Mouse (Mus musculus): Measurements from ENCODE around the gene Adamtsl2. TPM values are rescaled to one million over a fixed set of nuclear protein-coding genes. Genes with fewer than 3 reads are reported as not detected.

Adamtsl2 gene
- 10.6 and 10.8 TPM in 2 replicates for polyA plus RNA-seq (2015; fragmentation: Nextera tagmentation; extraction: Ambion mirVana)

DNA sequence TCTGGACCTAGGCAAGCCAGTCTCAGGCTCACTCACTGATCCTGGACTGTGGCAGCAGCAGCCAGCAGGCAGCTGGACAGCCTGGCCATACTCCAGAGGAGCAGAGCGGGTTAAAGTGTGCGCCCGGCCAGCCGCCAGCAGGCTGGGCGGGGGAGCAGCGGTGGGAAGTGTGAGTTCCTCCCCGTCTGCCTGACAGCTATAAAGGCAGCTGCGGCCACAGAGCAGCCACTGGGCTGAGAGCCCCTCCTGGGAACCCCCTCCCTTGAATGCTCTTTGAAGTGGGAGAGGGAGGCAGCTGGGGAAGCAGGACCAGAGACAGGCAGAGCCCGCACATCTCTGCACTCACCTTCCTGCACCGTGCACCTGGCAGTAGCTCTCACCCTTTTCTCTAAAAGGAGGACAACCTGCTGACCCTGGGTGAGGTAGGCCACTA is at the start of gene Adamtsl2:
Adamtsl2 (plus strand) TSS at position 228 of the 433 bp plus-strand sequence.
- no peaks in the 10 kb centered on the region for H3K36me3 ChIP-seq (ENCODE audit: control insufficient read depth, insufficient read depth, low read length)
- ATAC-seq = peak; percentile 84
- 2% methylated on average over 10 of the region's 10 CpGs for WGBS
- peak within 1 kb of the TSS; percentile 43 for H3K9ac ChIP-seq (ENCODE audit: low read depth, low read length)
- H3K27ac ChIP-seq (ENCODE audit: low read length) = peak within 1 kb of the TSS; percentile 31; the same call in 1 of the 2 replicates
- H3K9me3 ChIP-seq (replicated peaks; ENCODE audit: control insufficient read depth, low read length, poor library complexity, severe bottlenecking) = no peaks in the 10 kb centered on the region
- no peaks in the 10 kb centered on the region for H3K27me3 ChIP-seq (ENCODE audit: control insufficient read depth, insufficient read depth, low read depth, low read length)
- H3K4me3 ChIP-seq (ENCODE audit: low read depth, low read length) = no peak within 1 kb of the TSS
- peaks cover 14% of the 10 kb centered on the region for H3K4me1 ChIP-seq (ENCODE audit: control insufficient read depth, insufficient read depth, low read length)
- H3K4me2 ChIP-seq (ENCODE audit: low read length) = peak within 1 kb of the TSS; percentile 16

DNA sequence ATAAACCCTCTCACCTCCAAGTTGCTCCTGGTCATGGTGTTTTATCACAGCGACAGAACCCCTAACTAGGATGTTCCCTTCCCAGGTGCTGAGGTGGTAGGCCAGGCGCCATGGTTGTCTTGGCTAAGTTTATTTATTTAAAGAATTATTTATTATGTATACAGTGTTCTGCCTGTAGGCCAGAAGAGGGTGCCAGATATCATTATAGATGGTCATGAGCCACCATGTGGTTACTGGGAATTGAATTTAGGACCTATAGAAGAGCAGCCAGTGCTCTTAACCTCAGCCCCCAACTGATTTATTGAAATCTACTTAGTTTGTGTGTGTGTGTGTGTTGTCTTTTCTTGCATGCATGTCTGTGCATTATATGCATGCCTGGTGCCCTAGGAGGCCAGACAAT is 46.8 kb upstream of the Adamtsl2 start:
- WGBS = 84% methylated on average over 2 of the region's 2 CpGs
- Histone ChIP-seq H3K27me3 (ENCODE audit: control insufficient read depth, insufficient read depth, low read depth, low read length) (no peaks in the 10 kb centered on the region; the same call in 1 of the 2 replicates), H3K27ac (ENCODE audit: low read length) (no peak overlapping the region), H3K4me2 (ENCODE audit: low read length) (no peak overlapping the region), H3K9me3 (replicated peaks; ENCODE audit: control insufficient read depth, low read length, poor library complexity, severe bottlenecking) (no peaks in the 10 kb centered on the region), H3K9ac (ENCODE audit: low read depth, low read length) (no peak overlapping the region), H3K4me3 (ENCODE audit: low read depth, low read length) (no peak overlapping the region), H3K4me1 (ENCODE audit: control insufficient read depth, insufficient read depth, low read length) (peaks cover 5% of the 10 kb centered on the region), H3K36me3 (ENCODE audit: control insufficient read depth, insufficient read depth, low read length) (no peaks in the 10 kb centered on the region)
- no peak for ATAC-seq

DNA sequence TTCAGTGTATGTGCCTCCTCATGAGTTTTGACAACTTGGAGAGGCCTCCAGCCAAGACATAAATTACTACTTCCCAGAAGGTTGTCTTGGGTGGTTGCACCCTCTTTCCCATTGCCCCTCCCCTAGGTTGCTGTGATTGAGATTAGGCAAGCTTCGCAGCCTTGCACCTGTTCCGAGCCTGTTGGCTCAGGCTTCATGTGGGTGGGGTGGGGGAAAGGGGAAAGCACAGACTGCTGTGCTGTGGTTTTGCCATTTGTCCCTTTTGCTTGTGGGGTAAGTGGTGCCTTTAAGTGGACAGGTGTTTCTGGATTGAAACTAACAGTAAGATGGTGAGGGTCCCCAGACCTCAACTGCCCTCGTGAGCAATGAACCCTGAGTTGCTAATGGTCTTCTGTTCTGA is 43.2 kb upstream of the Adamtsl2 start:
- 79% methylated on average over 3 of the region's 3 CpGs for WGBS

DNA sequence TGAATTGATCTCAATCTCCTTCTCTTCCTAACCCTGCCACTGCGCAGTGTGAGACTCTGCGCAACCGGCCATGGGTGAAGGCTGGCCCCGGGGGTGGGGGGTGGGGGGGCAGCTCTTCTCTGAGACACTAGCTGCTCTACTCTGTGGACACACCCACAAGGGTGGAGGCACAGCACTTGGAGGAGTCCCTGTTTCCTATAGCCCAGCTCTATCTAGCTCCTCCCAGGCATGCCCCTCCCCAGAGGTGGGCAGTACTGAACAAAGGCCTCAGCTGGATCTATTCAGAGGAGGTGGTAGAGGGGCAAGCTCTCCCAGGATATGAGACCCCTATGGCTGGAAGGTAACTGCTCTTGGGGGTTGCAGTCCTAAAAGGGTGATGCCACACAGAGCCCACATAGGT is 42.2 kb upstream of the Adamtsl2 start:
- no peak for ATAC-seq
- Histone ChIP-seq H3K9me3 (replicated peaks; ENCODE audit: control insufficient read depth, low read length, poor library complexity, severe bottlenecking) (no peaks in the 10 kb centered on the region), H3K4me2 (ENCODE audit: low read length) (no peak overlapping the region), H3K27ac (ENCODE audit: low read length) (no peak overlapping the region), H3K4me1 (ENCODE audit: control insufficient read depth, insufficient read depth, low read length) (no peaks in the 10 kb centered on the region), H3K4me3 (ENCODE audit: low read depth, low read length) (no peak overlapping the region), H3K36me3 (ENCODE audit: control insufficient read depth, insufficient read depth, low read length) (no peaks in the 10 kb centered on the region), H3K27me3 (ENCODE audit: control insufficient read depth, insufficient read depth, low read depth, low read length) (no peaks in the 10 kb centered on the region), H3K9ac (ENCODE audit: low read depth, low read length) (no peak overlapping the region)
- WGBS = 68% methylated on average over 4 of the region's 4 CpGs

More for the DNA sequence above, 43.2 kb upstream of the Adamtsl2 start:
- no peak overlapping the region for H3K4me3 ChIP-seq (ENCODE audit: low read depth, low read length)
- H3K4me1 ChIP-seq (ENCODE audit: control insufficient read depth, insufficient read depth, low read length) = no peaks in the 10 kb centered on the region
- no peak overlapping the region for H3K27ac ChIP-seq (ENCODE audit: low read length)
- no peak overlapping the region for H3K9ac ChIP-seq (ENCODE audit: low read depth, low read length)
- no peaks in the 10 kb centered on the region for H3K27me3 ChIP-seq (ENCODE audit: control insufficient read depth, insufficient read depth, low read depth, low read length)
- H3K9me3 ChIP-seq (replicated peaks; ENCODE audit: control insufficient read depth, low read length, poor library complexity, severe bottlenecking) = no peaks in the 10 kb centered on the region
- H3K4me2 ChIP-seq (ENCODE audit: low read length) = no peak overlapping the region
- H3K36me3 ChIP-seq (ENCODE audit: control insufficient read depth, insufficient read depth, low read length) = no peaks in the 10 kb centered on the region
- ATAC-seq = no peak

DNA sequence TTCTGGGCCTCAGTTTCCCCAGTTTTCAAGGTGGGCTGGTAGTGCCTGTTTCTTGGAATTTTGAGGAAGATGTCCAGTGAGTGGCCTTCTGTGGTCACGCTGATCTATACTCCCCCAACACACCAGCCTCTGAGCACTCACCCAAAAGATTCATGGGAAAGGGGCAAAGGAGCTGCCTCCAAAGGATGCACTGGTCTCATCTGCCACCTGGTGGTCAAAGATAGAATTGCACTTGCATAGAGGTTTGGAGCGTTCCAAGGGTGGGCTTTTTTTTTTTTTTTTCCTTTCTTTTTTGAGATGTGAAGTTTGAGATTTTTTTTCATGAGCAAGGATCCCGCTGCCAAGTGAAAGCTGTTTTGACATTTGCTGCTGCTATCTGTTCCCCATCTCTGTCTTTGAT is 40.6 kb upstream of the Adamtsl2 start:
- ATAC-seq = peak; percentile 38; the same call in 1 of the 2 replicates
- H3K36me3 ChIP-seq (ENCODE audit: control insufficient read depth, insufficient read depth, low read length) = no peaks in the 10 kb centered on the region
- no peak overlapping the region for H3K4me2 ChIP-seq (ENCODE audit: low read length)
- no peaks in the 10 kb centered on the region for H3K27me3 ChIP-seq (ENCODE audit: control insufficient read depth, insufficient read depth, low read depth, low read length)
- WGBS = 3% methylated on average over 3 of the region's 3 CpGs
- no peak overlapping the region for H3K9ac ChIP-seq (ENCODE audit: low read depth, low read length)
- no peak overlapping the region for H3K27ac ChIP-seq (ENCODE audit: low read length)
- no peak overlapping the region for H3K4me3 ChIP-seq (ENCODE audit: low read depth, low read length)
- H3K4me1 ChIP-seq (ENCODE audit: control insufficient read depth, insufficient read depth, low read length) = no peaks in the 10 kb centered on the region
- no peaks in the 10 kb centered on the region for H3K9me3 ChIP-seq (replicated peaks; ENCODE audit: control insufficient read depth, low read length, poor library complexity, severe bottlenecking)

DNA sequence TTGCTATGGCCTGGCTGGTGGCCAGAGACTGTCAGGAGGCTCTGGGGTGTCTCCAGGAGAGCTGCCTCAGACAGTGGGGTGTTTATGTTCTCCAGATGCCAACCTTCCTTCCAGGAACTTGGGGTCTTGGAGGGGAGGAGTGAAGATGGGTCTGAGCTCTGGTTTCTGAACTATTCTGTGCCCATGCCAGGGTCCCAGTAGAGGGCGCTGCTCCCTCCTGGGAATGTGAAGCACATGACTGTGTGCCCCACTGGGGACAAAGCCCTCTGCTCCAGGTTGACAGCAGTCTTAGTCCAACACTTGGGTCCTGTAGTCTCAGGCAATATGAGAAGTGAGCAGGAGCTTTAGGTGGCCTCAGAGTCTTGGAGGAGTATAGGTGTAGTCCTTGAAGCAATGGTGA is 39.9 kb upstream of the Adamtsl2 start:
- Histone ChIP-seq H3K36me3 (ENCODE audit: control insufficient read depth, insufficient read depth, low read length) (no peaks in the 10 kb centered on the region), H3K9me3 (replicated peaks; ENCODE audit: control insufficient read depth, low read length, poor library complexity, severe bottlenecking) (no peaks in the 10 kb centered on the region), H3K9ac (ENCODE audit: low read depth, low read length) (no peak overlapping the region), H3K27ac (ENCODE audit: low read length) (no peak overlapping the region), H3K27me3 (ENCODE audit: control insufficient read depth, insufficient read depth, low read depth, low read length) (no peaks in the 10 kb centered on the region), H3K4me1 (ENCODE audit: control insufficient read depth, insufficient read depth, low read length) (no peaks in the 10 kb centered on the region), H3K4me3 (ENCODE audit: low read depth, low read length) (no peak overlapping the region), H3K4me2 (ENCODE audit: low read length) (no peak overlapping the region)
- ATAC-seq = no peak
- WGBS = 0% methylated on average over 1 of the region's 1 CpGs

DNA sequence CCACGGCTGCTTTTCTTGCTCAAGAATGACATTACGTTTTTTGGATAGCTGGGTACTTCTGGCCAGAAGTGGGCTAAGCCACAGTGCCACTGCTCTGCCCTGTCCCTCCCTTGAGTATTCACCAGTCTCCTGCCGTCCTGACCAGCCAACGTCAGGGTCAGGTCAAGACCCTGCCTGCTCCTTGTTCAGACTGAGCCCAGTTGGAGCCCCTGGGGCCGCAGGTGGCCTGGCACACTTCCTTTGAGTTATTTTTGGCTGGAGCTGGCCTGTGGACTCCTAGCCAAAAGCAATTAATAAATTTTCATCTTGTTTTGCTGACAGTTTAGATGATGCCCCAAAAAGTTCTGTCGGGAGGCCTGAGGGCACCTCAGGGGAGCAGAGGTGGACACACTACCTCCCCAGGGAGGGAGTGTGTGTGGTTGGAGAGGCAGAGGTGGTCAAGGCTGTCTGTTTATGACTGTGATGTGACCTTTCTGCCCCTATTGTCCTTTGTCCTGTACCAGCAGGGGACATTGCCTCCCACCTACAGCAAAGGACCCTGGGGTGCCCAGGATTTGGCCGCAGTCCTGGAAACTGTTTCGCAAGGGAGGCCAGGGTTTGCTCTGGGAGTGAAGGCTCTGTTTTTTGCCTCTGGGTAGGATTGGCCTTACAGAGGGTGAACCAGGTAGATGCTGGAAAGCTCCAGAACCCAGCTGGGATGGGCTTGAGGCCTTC is 36.9 kb upstream of the Adamtsl2 start:
- no peak for ATAC-seq
- Histone ChIP-seq H3K9me3 (replicated peaks; ENCODE audit: control insufficient read depth, low read length, poor library complexity, severe bottlenecking) (no peaks in the 10 kb centered on the region), H3K4me1 (ENCODE audit: control insufficient read depth, insufficient read depth, low read length) (no peaks in the 10 kb centered on the region), H3K4me2 (ENCODE audit: low read length) (no peak overlapping the region), H3K4me3 (ENCODE audit: low read depth, low read length) (no peak overlapping the region), H3K36me3 (ENCODE audit: control insufficient read depth, insufficient read depth, low read length) (no peaks in the 10 kb centered on the region), H3K27me3 (ENCODE audit: control insufficient read depth, insufficient read depth, low read depth, low read length) (no peaks in the 10 kb centered on the region; the same call in 1 of the 2 replicates), H3K9ac (ENCODE audit: low read depth, low read length) (no peak overlapping the region), H3K27ac (ENCODE audit: low read length) (no peak overlapping the region)
- 65% methylated on average over 8 of the region's 8 CpGs for WGBS

DNA sequence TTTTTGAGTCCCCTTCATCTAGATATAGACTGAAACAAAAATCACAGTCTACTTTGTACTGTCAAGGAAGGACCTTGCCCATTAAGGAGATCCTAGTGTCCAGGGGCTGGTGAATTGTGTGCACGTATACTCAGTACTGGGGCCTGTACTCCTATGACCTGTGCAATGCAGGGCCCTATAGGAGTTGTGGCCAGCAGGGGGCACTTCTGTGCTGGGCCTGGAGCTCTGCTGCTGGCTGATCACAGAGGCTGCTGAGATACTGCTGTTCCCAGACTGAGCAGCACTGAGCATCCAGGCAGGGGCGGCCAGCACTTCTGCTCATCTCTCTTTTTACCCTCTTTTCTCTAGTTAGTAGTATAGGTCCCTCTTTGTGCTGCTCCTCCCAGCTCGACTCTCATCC is 35.7 kb upstream of the Adamtsl2 start:
- Histone ChIP-seq H3K36me3 (ENCODE audit: control insufficient read depth, insufficient read depth, low read length) (no peaks in the 10 kb centered on the region), H3K27me3 (ENCODE audit: control insufficient read depth, insufficient read depth, low read depth, low read length) (no peaks in the 10 kb centered on the region; the same call in 1 of the 2 replicates), H3K4me3 (ENCODE audit: low read depth, low read length) (no peak overlapping the region), H3K9ac (ENCODE audit: low read depth, low read length) (no peak overlapping the region), H3K4me2 (ENCODE audit: low read length) (no peak overlapping the region), H3K9me3 (replicated peaks; ENCODE audit: control insufficient read depth, low read length, poor library complexity, severe bottlenecking) (no peaks in the 10 kb centered on the region), H3K4me1 (ENCODE audit: control insufficient read depth, insufficient read depth, low read length) (no peaks in the 10 kb centered on the region), H3K27ac (ENCODE audit: low read length) (no peak overlapping the region)
- ATAC-seq = peak; percentile 94
- 13% methylated on average over 3 of the region's 3 CpGs for WGBS

DNA sequence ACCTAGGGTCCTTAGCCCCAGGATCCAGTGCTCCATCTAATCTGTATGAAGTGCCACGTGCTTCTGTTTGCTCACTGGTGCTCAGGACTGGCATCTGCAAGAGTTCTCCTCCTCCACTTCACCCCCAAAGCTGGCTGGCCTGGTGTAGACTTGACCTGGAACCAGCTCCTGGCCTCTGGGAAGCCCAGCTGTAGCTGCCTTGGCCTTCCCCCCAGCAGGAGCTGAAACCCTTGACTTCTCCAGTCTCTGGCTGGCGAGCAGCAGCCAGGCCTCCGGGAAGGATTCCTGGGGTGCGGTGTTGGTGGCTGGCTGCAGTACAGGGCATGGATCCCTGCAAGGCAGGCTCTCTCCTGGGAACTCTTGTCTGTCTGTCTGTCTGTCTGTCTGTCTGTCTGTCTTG is 35.0 kb upstream of the Adamtsl2 start:
- no peak overlapping the region for H3K9ac ChIP-seq (ENCODE audit: low read depth, low read length)
- no peak overlapping the region for H3K4me3 ChIP-seq (ENCODE audit: low read depth, low read length)
- H3K4me2 ChIP-seq (ENCODE audit: low read length) = no peak overlapping the region
- no peaks in the 10 kb centered on the region for H3K36me3 ChIP-seq (ENCODE audit: control insufficient read depth, insufficient read depth, low read length)
- 76% methylated on average over 4 of the region's 4 CpGs for whole genome bisulfite sequencing
- no peak for ATAC-seq
- no peak overlapping the region for H3K27ac ChIP-seq (ENCODE audit: low read length)
- H3K4me1 ChIP-seq (ENCODE audit: control insufficient read depth, insufficient read depth, low read length) = no peaks in the 10 kb centered on the region
- H3K27me3 ChIP-seq (ENCODE audit: control insufficient read depth, insufficient read depth, low read depth, low read length) = no peaks in the 10 kb centered on the region; the same call in 1 of the 2 replicates
- H3K9me3 ChIP-seq (replicated peaks; ENCODE audit: control insufficient read depth, low read length, poor library complexity, severe bottlenecking) = no peaks in the 10 kb centered on the region

Measured in midbrain, embryonic 16.5 days (tissue).